Mouse (Mus musculus) midbrain, embryonic 12.5 days (tissue): ENCODE data around the gene Naxd. TPM values are rescaled to one million over a fixed set of nuclear protein-coding genes. Genes with fewer than 3 reads are reported as not detected.
"Not testable (repeated sequence)": the region's sequence is repeated elsewhere in the genome, so short reads cannot be mapped to it uniquely, and the experiment has no call there.

Source experiments
- ATAC-seq: fragments of 200-750 bp; cut with Nextera tagmentation; 2 replicates; pipeline ENCODE4 v1.8.0; 2017; ENCODE audit warnings: low read depth, moderate TSS enrichment, moderate library complexity; ENCODE audit not compliant: low FRiP score
- H3K27ac ChIP-seq: fragments of 300-500 bp; sonication (generic); replicated peaks from 2 replicates; pipeline ENCODE4 v1.5.1; 2016; ENCODE audit warnings: mild to moderate bottlenecking
- H3K27me3 ChIP-seq: fragments of 300-500 bp; sonication (generic); 2 replicates; pipeline ENCODE4 v1.6.1; 2016; ENCODE audit warnings: mild to moderate bottlenecking
- H3K36me3 ChIP-seq: fragments of 300-500 bp; sonication (generic); 2 replicates; pipeline ENCODE4 v1.6.1; 2016
- H3K4me1 ChIP-seq: fragments of 300-500 bp; sonication (generic); 2 replicates; pipeline ENCODE4 v1.6.1; 2016
- H3K4me2 ChIP-seq: fragments of 300-500 bp; sonication (generic); replicated peaks from 2 replicates; pipeline ENCODE4 v1.6.1; 2016; ENCODE audit warnings: mild to moderate bottlenecking, moderate library complexity
- H3K4me3 ChIP-seq: fragments of 300-500 bp; sonication (generic); 2 replicates; pipeline ENCODE4 v1.5.1; 2016; ENCODE audit warnings: mild to moderate bottlenecking
- H3K9ac ChIP-seq: fragments of 300-500 bp; sonication (generic); replicated peaks from 2 replicates; pipeline ENCODE4 v1.6.1; 2016; ENCODE audit warnings: mild to moderate bottlenecking, moderate library complexity
- H3K9me3 ChIP-seq: fragments of 300-500 bp; sonication (generic); 2 replicates; pipeline ENCODE4 v1.6.1; 2016; ENCODE audit warnings: mild to moderate bottlenecking
- WGBS: fragments of 180-500 bp; shearing (Covaris S2); methylation state at CpG from one replicate; pipeline ENCODE4 v1.1.7; 2016; 5-methylcytosine and 5-hydroxymethylcytosine counted together
- polyA plus RNA-seq: library from polyadenylated mRNA; unstranded; fragments of >200 nt; fragmentation: Nextera tagmentation; extraction: Ambion mirVana; gene quantifications from 2 replicates; pipeline ENCODE4 v1.2.1, GENCODE M21; 2016

Gene Naxd
- polyA plus RNA-seq, 1 experiment from 2014 or later = 122 TPM

- Histone ChIP-seq H3K9ac (no peak overlapping the region), H3K9me3 (no peaks in the 10 kb centered on the region), H3K4me2 (no peak overlapping the region), H3K36me3 (no peaks in the 10 kb centered on the region), H3K4me1 (peaks cover 21% of the 10 kb centered on the region), H3K27me3 (peaks cover 85% of the 10 kb centered on the region), H3K4me3 (no peak overlapping the region), H3K27ac (no peak overlapping the region)
- no peak for ATAC-seq
- 30% methylated on average over 2 of the region's 2 CpGs for WGBS
Observed at GRCm38 (mm10) chr8:11475876-11476275, 21.4 kb upstream of the Naxd start.

- peaks cover 85% of the 10 kb centered on the region for H3K27me3 ChIP-seq
- no peak overlapping the region for H3K9ac ChIP-seq
- no peaks in the 10 kb centered on the region for H3K36me3 ChIP-seq
- no peaks in the 10 kb centered on the region for H3K9me3 ChIP-seq
- H3K4me2 ChIP-seq = peak overlapping the region; percentile 25
- H3K4me3 ChIP-seq = peak overlapping the region; percentile 15
- no peak for ATAC-seq
- WGBS = 6% methylated on average over 24 of the region's 24 CpGs
- peaks cover 21% of the 10 kb centered on the region for H3K4me1 ChIP-seq
- H3K27ac ChIP-seq = no peak overlapping the region
Observed at GRCm38 (mm10) chr8:11476338-11477177, 20.7 kb upstream of the Naxd start.

DNA sequence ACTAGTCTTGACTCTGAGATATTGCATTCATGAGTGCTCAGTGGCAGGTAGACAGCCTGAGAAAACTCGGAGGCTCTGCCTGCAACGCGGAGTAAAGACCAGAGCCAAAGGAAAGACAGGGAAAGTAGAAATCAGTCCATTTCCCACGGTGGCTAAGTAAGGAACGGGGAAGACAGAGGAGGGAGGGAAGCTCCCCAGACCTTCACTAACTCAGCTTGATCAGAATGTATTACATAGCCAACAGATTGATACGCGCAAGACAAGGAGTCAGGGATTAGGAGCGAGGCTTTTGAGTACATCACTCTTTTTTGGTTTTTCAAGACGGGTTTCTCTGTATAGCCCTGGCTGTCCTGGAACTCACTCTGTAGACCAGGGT is 20.1 kb upstream of the Naxd start:
- Histone ChIP-seq H3K4me2 (peak overlapping the region; percentile 25), H3K9me3 (no peaks in the 10 kb centered on the region), H3K27me3 (peaks cover 92% of the 10 kb centered on the region), H3K27ac (no peak overlapping the region), H3K4me1 (peaks cover 21% of the 10 kb centered on the region), H3K36me3 (no peaks in the 10 kb centered on the region), H3K9ac (no peak overlapping the region), H3K4me3 (peak overlapping the region; percentile 15)
- no peak for ATAC-seq
- WGBS = 4% methylated on average over 9 of the region's 9 CpGs

- peak within 1 kb of the TSS; percentile 41; the same call in 1 of the 2 replicates for H3K9ac ChIP-seq
- H3K27ac ChIP-seq = no peak within 1 kb of the TSS
- peak within 1 kb of the TSS; percentile 93 for H3K4me2 ChIP-seq
- peak; percentile 88 for ATAC-seq
- peak within 1 kb of the TSS; percentile 50 for H3K4me3 ChIP-seq
- under 1% methylated on average over 66 of the region's 69 CpGs for WGBS
- H3K27me3 ChIP-seq = peaks cover 96% of the 10 kb centered on the region
- H3K4me1 ChIP-seq = peaks cover 21% of the 10 kb centered on the region
- no peaks in the 10 kb centered on the region for H3K36me3 ChIP-seq
- H3K9me3 ChIP-seq = no peaks in the 10 kb centered on the region
Observed at GRCm38 (mm10) chr8:11477811-11478761, 19.2 kb upstream of the Naxd start, which contains the start of gene Rab20. TSS of gene Rab20 (minus strand) at chr8:11478710.

DNA sequence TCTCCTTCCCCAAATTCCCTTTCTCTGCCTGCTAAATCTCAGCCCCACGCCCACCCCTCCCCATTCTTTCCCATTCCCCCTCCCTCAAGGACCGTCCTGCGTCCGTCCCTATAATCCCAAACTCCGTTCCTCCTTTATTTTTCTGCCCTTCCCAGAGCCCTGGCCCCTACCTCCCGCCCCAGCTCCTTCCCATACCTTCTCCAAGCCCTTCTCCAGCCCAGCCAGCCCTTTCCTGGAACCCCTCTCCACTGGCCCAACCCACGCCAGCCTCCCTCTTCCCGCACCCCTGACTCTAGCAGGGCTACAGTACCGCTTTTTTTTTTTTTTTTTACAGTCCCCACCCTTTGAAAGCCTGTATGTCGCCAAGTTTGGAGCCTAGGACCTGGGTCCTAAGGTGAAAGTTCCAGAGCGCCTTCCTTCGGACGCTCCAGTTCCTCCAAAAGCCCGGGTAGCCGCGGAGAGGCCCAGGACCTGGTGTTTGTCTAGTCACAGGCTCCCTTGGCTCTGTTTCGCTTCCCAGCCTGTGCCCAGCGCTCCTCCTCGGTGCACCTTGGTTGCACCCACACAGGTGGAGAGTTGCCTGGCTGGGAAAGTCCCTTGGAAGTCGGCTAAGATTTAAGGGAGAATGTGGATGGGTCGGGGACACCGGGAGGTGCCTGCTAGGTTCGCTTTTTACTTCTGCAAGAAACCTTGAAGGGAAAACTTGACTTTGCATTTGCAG is 18.3 kb upstream of the Naxd start:
- 0 out of 2 replicates have a peak, but pooled peaks have one; percentile 39 for ATAC-seq
- no peaks in the 10 kb centered on the region for H3K9me3 ChIP-seq
- no peaks in the 10 kb centered on the region for H3K36me3 ChIP-seq
- peak overlapping the region; percentile 93 for H3K4me2 ChIP-seq
- H3K4me1 ChIP-seq = peaks cover 21% of the 10 kb centered on the region
- peak overlapping the region; percentile 50 for H3K4me3 ChIP-seq
- H3K9ac ChIP-seq = no peak overlapping the region; the same call in 1 of the 2 replicates
- no peak overlapping the region for H3K27ac ChIP-seq
- WGBS = under 1% methylated on average over 22 of the region's 23 CpGs
- peaks cover 91% of the 10 kb centered on the region for H3K27me3 ChIP-seq

GRCm38 (mm10) chr8:11479591-11479990 is 17.7 kb upstream of the Naxd start:
- H3K4me2 ChIP-seq = no peak overlapping the region
- H3K27me3 ChIP-seq = peaks cover 85% of the 10 kb centered on the region
- H3K4me1 ChIP-seq = peaks cover 21% of the 10 kb centered on the region
- WGBS = 3% methylated on average over 14 of the region's 14 CpGs
- no peak overlapping the region for H3K4me3 ChIP-seq
- H3K36me3 ChIP-seq = no peaks in the 10 kb centered on the region
- H3K27ac ChIP-seq = no peak overlapping the region
- no peaks in the 10 kb centered on the region for H3K9me3 ChIP-seq
- no peak for ATAC-seq
- H3K9ac ChIP-seq = no peak overlapping the region

- H3K4me3 ChIP-seq = no peak overlapping the region
- no peak overlapping the region for H3K27ac ChIP-seq
- no peak overlapping the region for H3K9ac ChIP-seq
- ATAC-seq = no peak
- H3K4me2 ChIP-seq = no peak overlapping the region
- H3K27me3 ChIP-seq = peaks cover 66% of the 10 kb centered on the region
- no peaks in the 10 kb centered on the region for H3K36me3 ChIP-seq
- 57% methylated on average over 3 of the region's 3 CpGs for WGBS
- H3K4me1 ChIP-seq = peaks cover 15% of the 10 kb centered on the region
- H3K9me3 ChIP-seq = no peaks in the 10 kb centered on the region
Observed at GRCm38 (mm10) chr8:11481876-11482275, 15.4 kb upstream of the Naxd start.

DNA sequence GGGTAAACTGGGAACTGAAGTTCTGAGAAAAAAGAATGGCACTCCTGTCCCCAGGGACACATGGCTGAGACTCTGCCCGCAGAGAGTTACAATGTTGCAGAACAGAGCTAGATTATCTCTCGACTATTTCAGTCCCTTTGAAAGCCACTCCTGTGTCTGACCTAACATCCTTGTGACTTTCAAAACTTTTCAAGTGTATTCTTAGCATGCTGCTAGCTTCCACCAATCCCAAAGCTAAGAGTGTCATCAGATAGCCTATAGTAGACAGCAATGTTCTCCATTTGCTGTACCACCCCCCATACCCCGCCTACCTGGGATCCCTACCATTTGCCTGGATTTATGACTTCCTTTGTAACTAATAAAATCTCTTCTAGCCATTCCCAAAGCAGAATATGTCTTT is 14.8 kb upstream of the Naxd start:
- H3K36me3 ChIP-seq = no peaks in the 10 kb centered on the region
- H3K4me1 ChIP-seq = peaks cover 11% of the 10 kb centered on the region
- WGBS = 82% methylated on average over 3 of the region's 3 CpGs
- no peak overlapping the region for H3K4me3 ChIP-seq
- H3K27ac ChIP-seq = no peak overlapping the region
- H3K9me3 ChIP-seq = no peaks in the 10 kb centered on the region
- H3K4me2 ChIP-seq = no peak overlapping the region
- H3K9ac ChIP-seq = no peak overlapping the region
- no peak for ATAC-seq
- peaks cover 62% of the 10 kb centered on the region for H3K27me3 ChIP-seq

DNA sequence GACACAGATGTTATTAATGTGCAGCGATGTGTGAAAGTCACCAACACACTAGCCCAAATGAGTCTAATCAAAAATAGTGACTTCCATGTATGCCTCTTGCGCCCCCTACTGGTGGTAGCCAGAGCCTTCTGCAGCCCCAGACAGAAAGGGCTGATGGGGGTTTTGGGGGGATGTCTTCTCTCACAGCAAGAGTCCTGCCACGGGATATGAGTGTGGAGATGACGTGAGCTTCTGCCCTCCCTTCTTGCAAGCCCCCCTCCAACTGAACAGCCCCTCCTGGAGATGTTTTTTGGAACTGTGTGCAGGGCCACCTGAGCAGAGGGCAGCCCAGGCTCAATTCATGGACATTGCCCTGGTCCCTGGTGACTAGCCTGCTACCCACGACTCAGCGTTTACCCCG is 11.2 kb upstream of the Naxd start:
- no peak overlapping the region for H3K4me3 ChIP-seq
- H3K27ac ChIP-seq = no peak overlapping the region
- no peaks in the 10 kb centered on the region for H3K36me3 ChIP-seq
- H3K4me1 ChIP-seq = no peaks in the 10 kb centered on the region; the same call in 1 of the 2 replicates
- ATAC-seq = peak; percentile 49; the same call in 1 of the 2 replicates
- peaks cover 49% of the 10 kb centered on the region for H3K27me3 ChIP-seq
- no peaks in the 10 kb centered on the region for H3K9me3 ChIP-seq
- H3K9ac ChIP-seq = no peak overlapping the region
- H3K4me2 ChIP-seq = no peak overlapping the region
- 23% methylated on average over 7 of the region's 7 CpGs for WGBS

- Histone ChIP-seq H3K4me3 (no peak overlapping the region), H3K4me2 (no peak overlapping the region), H3K9me3 (no peaks in the 10 kb centered on the region), H3K36me3 (no peaks in the 10 kb centered on the region), H3K9ac (no peak overlapping the region), H3K27ac (no peak overlapping the region), H3K27me3 (peaks cover 48% of the 10 kb centered on the region), H3K4me1 (no peaks in the 10 kb centered on the region; the same call in 1 of the 2 replicates)
- no peak for ATAC-seq
- WGBS = 88% methylated on average over 4 of the region's 4 CpGs
Observed at GRCm38 (mm10) chr8:11487229-11487628, 10.1 kb upstream of the Naxd start.

GRCm38 (mm10) chr8:11492340-11492739 is 5.0 kb upstream of the Naxd start:
- H3K4me1 ChIP-seq, H3K9me3 ChIP-seq, H3K4me3 ChIP-seq, H3K9ac ChIP-seq, H3K27ac ChIP-seq, H3K36me3 ChIP-seq, H3K4me2 ChIP-seq, ATAC-seq: not testable (repeated sequence)
- WGBS = 85% methylated on average over 2 of the region's 2 CpGs
- peaks cover 42% of the 10 kb centered on the region for H3K27me3 ChIP-seq
